Mouse (Mus musculus) thymus, postnatal 0 days (tissue): ENCODE measurements around the gene Mgat5. TPM values are rescaled to one million over a fixed set of nuclear protein-coding genes. Genes with fewer than 3 reads are reported as not detected.
A peak's percentile ranks its signal among the peaks of the same experiment; 100 is the strongest.

ENCODE experiments used
- DNase-seq: peaks from one replicate; pipeline ENCODE4 v3.0.0-alpha.2; 2015; ENCODE audit warnings: low spot score
- polyA plus RNA-seq: library from polyadenylated mRNA; unstranded; fragments of >200 nt; fragmentation: Nextera tagmentation; extraction: Ambion mirVana; gene quantifications from 2 replicates; pipeline ENCODE4 v1.2.1, GENCODE M21; 2015

Mgat5 gene
- polyA plus RNA-seq, 1 experiment from 2014 or later: 9.9 TPM

GRCm38 (mm10) chr1:127328354-127328875 lies 123.6 kb downstream of the Mgat5 start:
- no peak for DNase-seq

GRCm38 (mm10) chr1:127329810-127330209 lies 125.0 kb downstream of the Mgat5 start:
- DNase-seq: no peak

DNA sequence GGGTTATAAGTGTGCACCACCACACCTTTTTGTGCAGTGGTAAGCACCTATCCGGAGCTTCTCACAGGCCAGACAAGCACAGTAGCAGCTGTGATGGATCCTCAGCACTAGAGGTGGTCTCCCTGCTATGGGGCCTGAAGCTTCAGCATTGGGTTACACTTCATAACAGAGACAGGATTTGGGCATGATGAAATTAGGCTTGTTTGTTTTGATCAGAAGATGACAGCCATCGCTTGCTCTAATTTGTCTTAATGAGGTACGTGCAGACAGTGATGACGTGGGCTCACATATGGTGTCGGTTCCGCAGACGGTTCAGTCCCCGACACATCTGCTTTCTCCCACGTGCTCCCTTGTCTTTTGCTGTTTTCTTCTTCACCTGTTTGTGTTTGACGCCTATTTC lies 132.9 kb downstream of the Mgat5 start:
- DNase-seq: no peak

DNA sequence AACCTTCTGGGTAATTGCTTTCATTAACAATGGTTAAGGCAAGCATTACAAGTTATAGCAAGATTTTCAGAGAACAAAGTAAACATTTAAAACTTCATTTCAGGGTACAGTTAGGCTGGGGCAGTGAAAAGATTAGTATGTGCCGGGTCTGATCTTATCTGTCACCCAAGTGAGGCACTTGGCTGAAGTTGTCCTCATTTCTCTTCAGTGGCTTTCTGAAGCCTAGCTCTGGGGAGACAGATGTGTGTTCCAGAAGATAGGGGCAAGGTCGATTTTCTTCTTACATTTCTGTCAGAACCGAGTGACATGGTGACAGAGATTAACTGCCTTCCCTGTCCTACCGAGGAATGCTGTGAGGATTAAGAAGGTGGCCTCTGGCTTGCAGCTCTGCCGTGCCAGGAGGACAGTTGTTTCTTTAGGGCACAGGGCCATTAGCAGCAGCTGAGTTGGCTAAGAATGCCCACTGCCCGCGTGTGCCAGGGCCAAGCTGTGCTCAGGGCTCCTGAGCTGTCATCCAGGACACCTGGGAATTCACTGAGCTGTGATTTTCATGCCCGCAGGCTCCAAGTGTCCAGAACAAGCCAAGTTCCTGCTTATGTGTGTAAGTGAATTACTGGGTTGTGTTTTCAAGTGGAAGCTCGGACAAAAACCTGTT lies 134.1 kb downstream of the Mgat5 start:
- DNase-seq: no peak

DNA sequence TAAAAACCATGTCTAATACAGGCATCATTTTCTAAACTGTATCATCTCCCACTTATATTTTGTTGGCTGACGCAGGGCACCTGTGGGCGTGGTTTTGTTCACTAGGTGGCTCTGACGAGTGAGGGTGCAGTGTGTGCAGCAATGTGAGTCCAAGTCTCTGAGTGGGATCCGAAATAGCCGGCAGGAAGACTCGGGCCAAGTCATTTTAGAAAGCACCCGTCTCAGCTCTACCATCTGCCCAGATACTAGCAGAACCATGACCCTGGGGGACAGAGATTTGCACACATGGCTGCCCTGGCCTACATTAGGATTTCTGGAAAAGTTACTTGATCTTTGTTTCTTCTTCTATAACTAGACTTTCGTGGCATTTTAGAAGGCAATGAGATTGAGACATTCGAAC lies 135.5 kb downstream of the Mgat5 start:
- no peak for DNase-seq

DNA sequence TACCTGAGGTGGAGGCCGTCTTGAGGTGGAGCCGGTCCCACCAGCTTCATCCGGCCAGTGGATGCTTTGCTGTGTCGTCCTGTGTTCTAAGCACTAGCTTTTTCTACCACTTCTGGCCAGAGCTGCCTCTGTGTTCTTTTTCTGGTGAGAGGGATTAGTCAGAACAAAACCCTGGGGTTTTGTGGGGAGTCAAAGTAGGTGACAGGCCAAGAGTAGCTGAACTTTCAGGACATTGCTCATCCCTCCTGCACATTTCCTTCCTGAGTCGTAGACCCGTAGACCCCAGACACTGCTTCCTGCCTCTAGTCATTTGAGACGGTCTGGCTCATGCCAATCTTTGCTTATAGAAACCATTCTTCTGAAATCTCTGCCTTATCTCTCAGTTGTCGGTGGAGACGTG lies 140.1 kb downstream of the Mgat5 start:
- DNase-seq: no peak

DNA sequence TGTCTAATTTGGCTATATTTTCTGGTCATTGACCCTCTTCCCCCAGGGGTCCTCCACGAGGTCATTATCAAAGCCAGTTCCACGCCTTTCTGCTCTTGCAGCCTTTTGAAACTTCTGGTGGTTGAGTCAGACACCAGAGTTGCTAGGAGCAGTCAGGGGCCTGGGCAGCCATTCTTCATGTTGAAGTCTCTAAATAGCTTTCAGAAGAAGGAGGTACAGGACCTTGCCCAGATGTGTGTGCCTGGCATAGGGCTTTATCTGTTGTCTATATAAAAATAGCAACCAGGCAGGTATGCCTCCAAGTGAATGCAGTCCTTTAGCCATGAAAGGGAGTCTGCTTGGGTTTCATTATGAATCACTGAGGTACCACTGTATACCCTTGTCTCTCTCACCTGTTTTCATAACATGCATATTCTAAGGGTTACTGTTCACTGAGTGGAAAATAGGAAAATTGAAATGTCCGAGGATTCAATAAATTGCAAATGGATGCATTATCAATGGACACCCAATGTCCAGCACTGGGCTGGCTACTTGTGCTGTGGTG lies 141.9 kb downstream of the Mgat5 start:
- no peak for DNase-seq

DNA sequence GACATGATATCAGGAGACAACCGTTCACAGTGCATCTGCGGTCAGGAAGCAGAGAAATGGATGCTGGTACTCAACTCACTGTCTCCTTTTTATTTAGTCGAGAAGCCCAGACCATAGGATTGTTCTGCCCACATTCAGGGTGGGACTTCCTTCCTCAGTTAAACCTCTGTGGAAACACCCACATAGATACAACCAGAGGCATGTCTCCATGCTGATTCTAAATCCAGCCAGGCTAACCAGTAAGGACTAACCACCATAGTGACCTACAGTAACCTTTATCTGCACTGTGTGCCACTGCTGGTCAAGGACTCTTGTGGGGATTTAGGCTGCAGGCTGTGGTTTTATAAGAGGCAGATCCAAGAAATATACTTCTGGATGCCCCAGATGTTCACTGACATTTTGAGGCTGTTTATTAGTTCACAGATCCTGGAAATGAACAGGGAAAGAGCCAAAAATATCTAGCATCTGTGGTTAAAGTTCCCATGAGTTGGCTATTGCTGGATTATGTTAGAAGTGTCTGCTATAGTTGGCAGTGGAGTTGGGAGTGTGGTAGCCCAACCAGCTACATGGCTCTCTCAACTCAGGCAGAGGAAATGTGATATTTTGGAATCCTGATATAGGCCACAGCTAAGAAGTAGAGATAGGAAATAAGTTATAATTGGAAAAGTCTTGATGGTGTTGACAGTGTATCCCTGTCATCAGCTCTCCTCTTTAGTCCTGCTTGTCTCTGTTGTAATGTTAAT lies 143.2 kb downstream of the Mgat5 start:
- DNase-seq: no peak

GRCm38 (mm10) chr1:127348642-127349341 lies 144.0 kb downstream of the Mgat5 start:
- no peak for DNase-seq

- DNase-seq: no peak
These were observed 146.7 kb downstream of the Mgat5 start for GRCm38 (mm10) chr1:127351380-127352057.

- no peak for DNase-seq
These were observed 147.4 kb downstream of the Mgat5 start for GRCm38 (mm10) chr1:127352131-127352793.

DNA sequence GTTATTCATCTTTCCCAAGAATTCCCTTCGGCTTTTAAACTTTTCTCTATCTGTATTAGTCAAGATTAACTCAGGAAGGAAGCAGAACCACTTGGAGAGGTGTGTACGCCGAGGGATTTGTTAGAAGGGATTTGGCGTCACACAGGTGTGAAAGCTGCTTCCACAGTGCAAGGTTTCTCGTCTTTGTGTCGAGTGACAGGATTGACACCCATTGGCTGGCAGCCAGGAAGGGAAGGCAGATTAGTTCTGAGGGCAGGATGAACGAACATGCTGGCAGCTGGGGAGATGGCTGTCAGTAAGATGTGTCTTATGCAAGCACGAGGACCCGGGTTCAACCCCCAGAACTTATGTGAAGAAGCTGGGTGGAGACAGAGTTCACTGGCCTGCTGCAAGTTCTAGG lies 148.6 kb downstream of the Mgat5 start:
- DNase-seq: peak; percentile 20

GRCm38 (mm10) chr1:127354152-127354551 lies 149.3 kb downstream of the Mgat5 start:
- no peak for DNase-seq

GRCm38 (mm10) chr1:127355034-127355433 lies 150.2 kb downstream of the Mgat5 start:
- no peak for DNase-seq

DNA sequence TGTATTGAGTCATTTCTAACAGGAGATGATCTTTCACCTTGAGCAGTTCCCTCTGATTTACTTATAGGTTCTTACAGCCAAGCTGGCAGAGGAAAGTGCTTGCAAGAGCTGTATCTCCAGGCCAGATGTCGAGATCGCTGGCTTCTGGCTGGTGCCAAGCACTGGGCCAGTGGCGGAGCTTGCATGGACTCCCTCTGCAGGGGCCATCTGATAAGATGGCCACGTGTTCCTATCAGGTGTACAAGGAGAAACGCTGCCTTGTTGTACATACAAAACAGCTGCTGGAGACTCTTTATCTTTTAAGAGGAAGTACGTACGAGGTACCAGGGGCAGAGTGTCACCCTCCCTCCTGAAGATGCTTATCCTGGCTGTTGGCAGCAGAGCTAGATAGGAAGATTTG lies 158.8 kb downstream of the Mgat5 start:
- DNase-seq: peak; percentile 43

- no peak for DNase-seq
These were observed 160.9 kb downstream of the Mgat5 start for GRCm38 (mm10) chr1:127365706-127366105.

DNA sequence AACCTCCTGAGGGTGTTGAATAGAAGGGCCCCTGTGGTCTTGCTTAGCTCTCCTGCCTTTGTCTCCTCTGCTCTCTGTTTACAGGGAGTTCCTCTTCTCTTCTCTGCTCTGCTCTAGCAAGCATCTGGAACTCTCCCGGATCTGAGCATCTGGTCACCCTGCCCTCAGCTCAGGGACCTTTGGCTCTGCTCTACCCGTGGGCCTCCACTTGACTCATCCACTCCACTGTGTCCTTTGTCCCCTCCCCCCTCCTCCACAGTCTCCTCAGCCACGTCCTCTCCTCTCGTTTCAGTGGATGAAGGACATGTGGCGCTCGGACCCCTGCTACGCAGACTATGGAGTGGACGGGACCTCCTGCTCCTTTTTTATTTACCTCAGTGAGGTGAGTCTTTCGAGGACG lies 161.3 kb downstream of the Mgat5 start:
- DNase-seq: no peak

DNA sequence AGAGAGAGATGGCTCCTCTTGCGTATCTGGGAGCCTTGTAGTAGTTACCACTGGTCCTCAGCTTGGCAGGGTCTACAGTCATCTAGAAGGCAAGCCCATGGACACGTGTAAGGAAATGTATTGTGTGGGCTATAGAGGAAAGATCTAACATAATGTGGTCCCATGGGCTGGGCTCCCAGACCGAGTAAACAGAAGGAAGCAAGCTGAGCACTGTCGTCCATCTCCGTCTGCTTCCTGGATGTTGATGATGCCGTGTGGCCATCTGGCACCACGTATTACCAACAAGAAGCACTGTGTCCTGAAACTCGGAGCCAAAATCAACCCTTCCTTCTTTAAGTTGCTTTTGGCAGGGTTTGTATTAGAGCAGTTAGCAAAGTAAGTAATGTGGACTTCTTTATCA lies 163.7 kb downstream of the Mgat5 start:
- DNase-seq: no peak

DNA sequence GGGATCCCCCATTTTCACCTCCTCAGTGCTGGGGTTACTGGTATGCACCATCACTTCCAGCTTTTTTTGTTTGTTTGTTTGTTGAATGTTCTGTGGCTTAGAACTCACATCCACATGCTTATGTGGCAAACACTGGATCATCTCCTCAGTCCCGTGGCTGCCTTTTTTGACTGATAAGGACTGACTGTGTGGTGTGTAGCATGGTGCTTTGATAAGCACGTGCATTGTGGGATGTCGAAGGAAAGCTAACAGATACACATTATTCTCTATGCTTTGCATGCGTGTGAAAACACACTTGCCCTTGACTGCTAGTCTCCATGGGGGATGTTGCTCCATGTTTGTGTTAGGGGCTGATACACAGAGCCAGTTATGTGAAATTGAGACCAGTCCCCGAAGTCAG lies 164.7 kb downstream of the Mgat5 start:
- DNase-seq: no peak

- DNase-seq: no peak
These were observed 167.3 kb downstream of the Mgat5 start for GRCm38 (mm10) chr1:127372096-127372495.

DNA sequence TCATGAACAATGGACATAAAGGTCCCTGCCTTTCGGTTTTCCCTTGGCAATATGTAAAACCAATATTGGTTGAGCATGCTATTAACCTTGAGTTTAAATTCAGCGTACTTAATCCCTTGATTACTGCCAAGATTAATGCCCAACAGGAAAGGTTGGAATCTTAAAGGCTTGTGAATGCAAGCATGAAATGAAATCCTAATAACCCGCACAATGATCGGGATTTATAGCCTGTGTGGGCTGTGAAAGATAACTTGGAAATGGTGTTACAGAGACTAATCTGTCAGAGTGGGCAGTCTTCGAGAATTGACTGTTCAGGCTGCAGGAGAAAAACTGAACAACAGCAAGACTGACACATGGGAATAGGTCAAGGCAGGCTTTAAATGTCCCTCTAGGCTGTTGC lies 168.7 kb downstream of the Mgat5 start:
- DNase-seq: no peak
